Mouse (Mus musculus) liver, embryonic 13.5 days (tissue): ENCODE measurements at regions not wholly inside any gene's neighbourhood (a gene's known extent, or its start where the extent isn't known, plus 50 kb on each side); places are given as distances from the start of the nearest gene placed in this dataset.
"Not testable (repeated sequence)": the region's sequence is repeated elsewhere in the genome, so short reads cannot be mapped to it uniquely, and the experiment has no call there.

ENCODE experiments used
- ATAC-seq: fragments of 200-750 bp; cut with Nextera tagmentation; 2 replicates; pipeline ENCODE4 v1.8.0; 2017; ENCODE audit warnings: low read depth, mild to moderate bottlenecking, moderate number of reproducible peaks, moderate library complexity
- DNase-seq: peaks from one replicate; pipeline ENCODE4 v3.0.0; 2022
- H3K27ac ChIP-seq: fragments of 300-500 bp; sonication (generic); 2 replicates; pipeline ENCODE4 v1.5.1; 2015; ENCODE audit warnings: moderate library complexity, mild to moderate bottlenecking, inconsistent platforms
- H3K27me3 ChIP-seq: fragments of 300-500 bp; sonication (generic); 2 replicates; pipeline ENCODE4 v1.6.1; 2015; ENCODE audit warnings: mild to moderate bottlenecking, inconsistent platforms
- H3K36me3 ChIP-seq: fragments of 300-500 bp; sonication (generic); 2 replicates; pipeline ENCODE4 v1.6.1; 2015; ENCODE audit warnings: mild to moderate bottlenecking, inconsistent platforms
- H3K4me1 ChIP-seq: fragments of 300-500 bp; sonication (generic); replicated peaks from 2 replicates; pipeline ENCODE4 v1.6.1; 2015; ENCODE audit warnings: inconsistent platforms
- H3K4me2 ChIP-seq: fragments of 300-500 bp; sonication (generic); 2 replicates; pipeline ENCODE4 v1.6.1; 2015; ENCODE audit warnings: inconsistent platforms, mild to moderate bottlenecking, moderate library complexity
- H3K4me3 ChIP-seq: fragments of 300-500 bp; sonication (generic); replicated peaks from 2 replicates; pipeline ENCODE4 v1.5.1; 2015; ENCODE audit warnings: mild to moderate bottlenecking, inconsistent platforms
- H3K9ac ChIP-seq: fragments of 300-500 bp; sonication (generic); 2 replicates; pipeline ENCODE4 v1.6.1; 2015; ENCODE audit warnings: mild to moderate bottlenecking, inconsistent platforms
- H3K9me3 ChIP-seq: fragments of 300-500 bp; sonication (generic); replicated peaks from 2 replicates; pipeline ENCODE4 v1.6.1; 2016; ENCODE audit warnings: inconsistent platforms
- WGBS: fragments of 180-500 bp; shearing (Covaris S2); methylation state at CpG from one replicate; pipeline ENCODE4 v1.1.7; 2015; ENCODE audit not compliant: insufficient replicate concordance; 5-methylcytosine and 5-hydroxymethylcytosine counted together

- Histone ChIP-seq H3K36me3 (no peaks in the 10 kb centered on the region), H3K4me3 (no peak overlapping the region), H3K9ac (no peak overlapping the region), H3K27me3 (no peaks in the 10 kb centered on the region), H3K27ac (no peak overlapping the region), H3K9me3 (no peaks in the 10 kb centered on the region), H3K4me2 (no peak overlapping the region), H3K4me1 (no peaks in the 10 kb centered on the region)
- DNase-seq = no peak
- WGBS = 69% methylated on average over 4 of the region's 4 CpGs
- no peak for ATAC-seq
Measured at GRCm38 (mm10) chr2:78022756-78023155, 76.6 kb upstream of the Cwc22 start.

- Histone ChIP-seq H3K9me3 (no peaks in the 10 kb centered on the region), H3K4me1 (no peaks in the 10 kb centered on the region), H3K27me3 (no peaks in the 10 kb centered on the region), H3K4me3 (no peak overlapping the region), H3K9ac (no peak overlapping the region), H3K36me3 (no peaks in the 10 kb centered on the region), H3K27ac (no peak overlapping the region), H3K4me2 (no peak overlapping the region)
- WGBS = 39% methylated on average over 5 of the region's 5 CpGs
- no peak for ATAC-seq
- no peak for DNase-seq
Measured at GRCm38 (mm10) chr2:78021905-78022304, 75.7 kb upstream of the Cwc22 start.

- ATAC-seq (no peak), DNase-seq (no peak)
- H3K27ac ChIP-seq = no peak overlapping the region
- H3K9me3 ChIP-seq = no peaks in the 10 kb centered on the region
- no peak overlapping the region for H3K4me3 ChIP-seq
- H3K4me1 ChIP-seq = no peaks in the 10 kb centered on the region
- H3K27me3 ChIP-seq = no peaks in the 10 kb centered on the region
- H3K9ac ChIP-seq = no peak overlapping the region
- H3K4me2 ChIP-seq = no peak overlapping the region
- no peaks in the 10 kb centered on the region for H3K36me3 ChIP-seq
- WGBS = 41% methylated on average over 2 of the region's 2 CpGs
Measured at GRCm38 (mm10) chr2:78021356-78021900, 75.3 kb upstream of the Cwc22 start.

- Histone ChIP-seq H3K36me3 (no peaks in the 10 kb centered on the region), H3K27me3 (no peaks in the 10 kb centered on the region), H3K4me1 (no peaks in the 10 kb centered on the region), H3K4me3 (no peak overlapping the region), H3K4me2 (no peak overlapping the region), H3K27ac (no peak overlapping the region), H3K9me3 (no peaks in the 10 kb centered on the region), H3K9ac (no peak overlapping the region)
- DNase-seq (no peak), ATAC-seq (no peak)
- 73% methylated on average over 3 of the region's 3 CpGs for WGBS
Measured at GRCm38 (mm10) chr2:78020516-78020915, 74.3 kb upstream of the Cwc22 start.

- no peaks in the 10 kb centered on the region for H3K4me1 ChIP-seq
- ATAC-seq = no peak
- no peak overlapping the region for H3K9ac ChIP-seq
- H3K9me3 ChIP-seq = no peaks in the 10 kb centered on the region
- no peaks in the 10 kb centered on the region for H3K27me3 ChIP-seq
- 68% methylated on average over 3 of the region's 3 CpGs for WGBS
- H3K27ac ChIP-seq = no peak overlapping the region
- no peaks in the 10 kb centered on the region for H3K36me3 ChIP-seq
- no peak overlapping the region for H3K4me2 ChIP-seq
- H3K4me3 ChIP-seq = no peak overlapping the region
- DNase-seq = no peak
Measured at GRCm38 (mm10) chr2:78019916-78020315, 73.7 kb upstream of the Cwc22 start.

GRCm38 (mm10) chr2:78012441-78012840 lies 66.3 kb upstream of the Cwc22 start:
- H3K27me3 ChIP-seq, H3K4me2 ChIP-seq, H3K4me1 ChIP-seq, H3K36me3 ChIP-seq, H3K27ac ChIP-seq, ATAC-seq, H3K4me3 ChIP-seq, DNase-seq, H3K9ac ChIP-seq, H3K9me3 ChIP-seq: not testable (repeated sequence)
- 83% methylated on average over 6 of the region's 6 CpGs for WGBS

DNA sequence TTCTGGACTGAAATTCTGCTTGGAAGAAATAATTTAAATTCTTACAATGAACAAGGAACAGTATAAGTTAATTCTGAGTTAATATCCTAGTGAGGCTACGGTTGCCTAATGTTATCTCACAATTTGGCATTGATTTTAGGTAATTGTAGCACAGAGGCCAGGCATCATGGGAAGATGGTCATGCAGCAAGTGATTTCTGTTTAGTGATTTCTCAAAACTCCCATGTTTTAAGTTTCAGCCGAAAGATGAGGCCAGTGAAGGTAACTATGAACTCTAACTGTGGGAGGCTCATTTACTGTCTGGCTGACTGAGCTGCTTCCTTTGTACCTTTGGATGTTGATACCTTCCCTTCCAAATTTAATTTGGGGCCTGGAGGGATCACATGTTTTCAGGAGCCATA lies 65.6 kb upstream of the Cwc22 start:
- Histone ChIP-seq H3K9me3 (no peaks in the 10 kb centered on the region), H3K27ac (no peak overlapping the region), H3K9ac (no peak overlapping the region), H3K36me3 (no peaks in the 10 kb centered on the region), H3K27me3 (no peaks in the 10 kb centered on the region), H3K4me1 (no peaks in the 10 kb centered on the region), H3K4me2 (no peak overlapping the region), H3K4me3 (no peak overlapping the region)
- ATAC-seq (no peak), DNase-seq (no peak)
- 64% methylated on average over 2 of the region's 2 CpGs for WGBS

DNA sequence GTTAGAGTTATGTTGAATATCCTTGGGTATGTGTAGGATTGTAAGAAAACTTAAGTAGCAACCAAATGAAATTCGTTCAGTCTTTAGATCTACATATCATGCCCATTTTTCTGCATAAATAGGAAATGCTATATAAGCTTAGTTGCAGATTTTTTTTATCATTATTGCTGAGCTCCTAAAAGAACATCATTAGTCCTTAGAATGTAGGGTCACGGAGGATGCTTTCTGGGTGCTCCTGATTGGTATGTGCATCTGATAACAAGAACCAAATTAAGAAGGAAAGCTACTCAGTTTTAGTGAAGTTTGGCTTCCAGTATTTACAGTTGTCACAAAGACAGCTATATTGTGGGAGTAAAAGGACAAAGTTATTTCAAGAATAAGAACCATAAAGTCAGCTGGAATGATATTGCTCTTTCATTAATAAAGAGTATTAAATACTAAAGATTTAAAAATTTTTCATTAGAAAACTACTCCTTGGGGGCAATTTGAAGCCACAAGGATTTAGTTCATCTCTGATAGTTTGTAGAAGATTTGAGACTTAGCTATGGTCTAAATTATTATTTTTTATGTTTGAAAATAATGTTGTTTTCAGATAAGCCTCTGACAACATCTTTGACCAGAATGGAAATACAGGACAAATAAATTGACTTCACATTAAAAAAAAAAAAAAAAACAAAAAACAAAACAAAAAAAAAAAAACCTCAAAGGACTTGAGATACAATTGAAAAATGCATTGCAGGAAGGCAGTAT lies 65.1 kb upstream of the Cwc22 start:
- Histone ChIP-seq H3K36me3 (no peaks in the 10 kb centered on the region), H3K27ac (no peak overlapping the region), H3K4me1 (no peaks in the 10 kb centered on the region), H3K4me2 (no peak overlapping the region), H3K9ac (no peak overlapping the region), H3K9me3 (no peaks in the 10 kb centered on the region), H3K27me3 (no peaks in the 10 kb centered on the region), H3K4me3 (no peak overlapping the region)
- ATAC-seq (no peak), DNase-seq (no peak)
- 49% methylated on average over 2 of the region's 2 CpGs for WGBS

DNA sequence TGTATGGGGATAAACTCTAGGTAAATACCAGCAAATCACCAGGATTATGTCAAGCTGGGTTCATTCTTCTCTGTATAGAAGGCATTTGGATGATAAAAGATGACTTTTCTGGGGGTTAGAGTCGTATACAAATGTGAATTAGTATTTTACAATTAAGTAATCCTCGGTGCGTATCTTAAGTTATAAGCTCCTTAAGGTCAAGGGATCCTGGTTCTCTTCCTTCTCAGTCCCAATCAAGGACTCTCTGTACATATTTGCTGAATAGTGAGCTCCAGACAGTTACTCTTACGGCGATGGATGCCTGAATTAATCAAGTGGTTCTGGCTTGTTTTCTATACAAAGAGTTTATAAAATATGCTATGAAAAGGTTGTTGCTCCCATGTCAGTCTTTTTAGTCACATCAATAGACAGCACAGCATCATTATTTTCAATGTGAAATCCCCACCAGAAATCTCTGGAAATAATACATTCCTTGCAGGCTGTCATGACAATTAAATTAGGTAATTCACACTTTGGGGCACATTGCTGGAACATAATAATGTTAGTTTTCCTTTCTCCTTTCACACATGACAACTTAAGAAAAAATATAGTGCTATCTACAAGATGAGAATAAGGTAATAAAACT lies 64.0 kb upstream of the Cwc22 start:
- 74% methylated on average over 5 of the region's 5 CpGs for WGBS
- no peak overlapping the region for H3K27ac ChIP-seq
- no peaks in the 10 kb centered on the region for H3K27me3 ChIP-seq
- H3K9ac ChIP-seq = no peak overlapping the region
- H3K4me1 ChIP-seq = no peaks in the 10 kb centered on the region
- H3K9me3 ChIP-seq = no peaks in the 10 kb centered on the region
- no peaks in the 10 kb centered on the region for H3K36me3 ChIP-seq
- H3K4me3 ChIP-seq = no peak overlapping the region
- ATAC-seq (no peak), DNase-seq (no peak)
- H3K4me2 ChIP-seq = no peak overlapping the region

GRCm38 (mm10) chr2:78008094-78008493 lies 61.9 kb upstream of the Cwc22 start:
- no peak overlapping the region for H3K9ac ChIP-seq
- H3K4me3 ChIP-seq = no peak overlapping the region
- DNase-seq (no peak), ATAC-seq (no peak)
- no peaks in the 10 kb centered on the region for H3K4me1 ChIP-seq
- no peaks in the 10 kb centered on the region for H3K9me3 ChIP-seq
- H3K27ac ChIP-seq = no peak overlapping the region
- WGBS = 81% methylated on average over 1 of the region's 1 CpGs
- no peak overlapping the region for H3K4me2 ChIP-seq
- H3K36me3 ChIP-seq = no peaks in the 10 kb centered on the region
- no peaks in the 10 kb centered on the region for H3K27me3 ChIP-seq

DNA sequence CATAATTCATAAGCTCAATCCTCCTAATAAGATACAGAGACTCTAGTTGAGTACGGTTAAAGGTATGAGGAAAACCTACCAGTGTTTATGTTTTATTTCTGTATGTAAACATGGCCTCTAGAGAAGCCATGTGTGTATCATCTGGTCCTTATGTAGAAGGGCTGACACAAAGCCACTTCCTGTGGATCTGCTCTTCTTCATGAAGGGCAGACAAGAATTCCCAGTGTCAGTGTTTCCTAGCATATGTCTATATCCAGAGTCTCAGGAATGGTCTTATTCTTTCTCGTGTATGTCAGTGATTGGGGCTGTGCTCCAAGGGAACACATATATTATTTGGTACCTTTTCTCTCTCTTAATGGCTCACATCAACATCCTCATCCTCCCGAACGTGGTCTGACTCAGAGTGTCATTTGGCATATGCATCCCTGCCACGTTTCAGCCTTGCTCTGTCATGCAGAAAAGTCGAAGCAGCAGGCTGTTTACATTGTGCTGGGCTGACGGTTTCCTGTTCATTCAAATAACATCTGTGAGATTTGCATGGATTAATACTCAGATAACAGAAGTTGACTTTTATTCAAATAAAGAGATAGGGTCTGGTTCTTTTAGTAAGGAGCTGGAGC lies 59.3 kb upstream of the Cwc22 start:
- 44% methylated on average over 7 of the region's 7 CpGs for WGBS
- no peak overlapping the region for H3K27ac ChIP-seq
- DNase-seq (no peak), ATAC-seq (no peak)
- H3K9me3 ChIP-seq = no peaks in the 10 kb centered on the region
- no peak overlapping the region for H3K4me3 ChIP-seq
- no peaks in the 10 kb centered on the region for H3K36me3 ChIP-seq
- no peak overlapping the region for H3K4me2 ChIP-seq
- no peak overlapping the region for H3K9ac ChIP-seq
- H3K27me3 ChIP-seq = no peaks in the 10 kb centered on the region
- H3K4me1 ChIP-seq = no peaks in the 10 kb centered on the region
